Mouse (Mus musculus): ENCODE results near the gene Gmds.

- TF ChIP-seq MAFK (IDR thresholded peaks at IDR 0.05; ENCODE audit: insufficient read depth, low read depth, low read length) (no peak), CHD2 (IDR thresholded peaks at IDR 0.05; ENCODE audit: low read depth, low read length) (no peak), ZNF384 (IDR thresholded peaks at IDR 0.05; ENCODE audit: low read depth, low read length) (no peak)
Measured at GRCm38 (mm10) chr13:31960514-31960913, 378.0 kb downstream of the Gmds start.

Measured in ES-E14 (cell line).